Mouse (Mus musculus): ENCODE measurements around the gene Gm3045.

The Gm3045 gene

DNA sequence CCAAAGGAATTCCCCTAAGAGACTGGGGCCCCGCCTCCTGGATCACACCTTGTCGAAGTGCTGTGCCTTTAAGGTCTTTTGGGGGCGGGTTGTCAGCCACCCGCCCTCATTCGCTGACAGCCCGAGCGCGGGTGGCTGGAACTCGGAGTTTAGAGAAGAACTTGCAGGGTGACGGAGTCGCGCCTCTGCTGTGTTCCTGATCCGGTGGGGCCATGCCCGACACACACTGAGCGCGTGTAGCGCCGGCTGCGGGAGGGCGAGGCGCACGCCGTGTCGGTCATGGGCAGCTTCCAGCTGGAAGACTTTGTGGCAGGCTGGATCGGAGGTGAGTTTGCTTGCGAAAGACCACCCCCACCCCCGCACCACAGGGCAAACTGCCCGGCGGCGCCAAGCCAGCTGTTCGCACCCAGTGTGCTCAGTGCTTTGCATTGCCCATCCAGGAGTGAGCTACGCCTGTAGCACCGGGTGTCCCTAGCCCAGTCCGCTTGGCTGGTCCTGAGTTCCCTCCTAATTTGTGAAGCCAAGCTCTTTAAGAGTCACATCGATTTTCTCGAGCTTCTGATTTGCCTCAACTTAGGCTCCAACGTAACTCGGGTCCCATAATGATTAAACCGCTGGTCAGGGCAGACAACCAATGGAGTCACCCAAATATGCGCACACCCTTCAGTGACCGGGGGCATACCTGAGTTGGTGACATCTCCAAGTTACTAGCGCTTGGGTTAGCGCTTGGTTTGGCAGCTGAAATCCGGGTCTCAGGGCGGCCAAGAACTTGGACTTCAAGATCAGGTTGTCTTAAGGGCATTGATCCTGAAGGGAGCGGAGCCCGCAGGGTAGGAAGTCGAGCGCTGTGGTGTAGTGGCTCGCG is 12.0 kb downstream of the Gm3045 start, which contains the start of gene Slc25a48:
TSS of gene Slc25a48 (plus strand) at position 145 of the 865 bp plus-strand sequence.
- DNase-seq = peak; percentile 72

DNA sequence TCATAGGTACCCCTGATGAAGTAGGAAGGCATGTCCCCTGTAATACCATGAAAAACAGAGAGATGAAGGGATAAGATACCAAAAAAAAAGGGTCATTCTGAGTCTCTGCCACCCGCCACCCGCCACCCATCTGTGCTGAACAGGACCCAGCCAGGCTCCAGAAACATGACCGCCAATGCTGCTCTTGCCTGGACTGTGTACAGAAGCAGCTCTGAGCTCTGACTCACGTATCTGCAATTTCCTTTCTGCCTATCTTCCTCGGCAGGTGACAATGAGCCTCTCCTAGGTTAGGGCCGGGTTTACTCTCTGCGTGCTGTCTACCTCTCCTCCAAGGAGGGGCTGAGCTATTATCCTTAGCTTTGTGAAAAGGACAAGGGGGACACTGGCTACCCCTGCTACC is 17.0 kb downstream of the Gm3045 start:
- no peak for DNase-seq

DNA sequence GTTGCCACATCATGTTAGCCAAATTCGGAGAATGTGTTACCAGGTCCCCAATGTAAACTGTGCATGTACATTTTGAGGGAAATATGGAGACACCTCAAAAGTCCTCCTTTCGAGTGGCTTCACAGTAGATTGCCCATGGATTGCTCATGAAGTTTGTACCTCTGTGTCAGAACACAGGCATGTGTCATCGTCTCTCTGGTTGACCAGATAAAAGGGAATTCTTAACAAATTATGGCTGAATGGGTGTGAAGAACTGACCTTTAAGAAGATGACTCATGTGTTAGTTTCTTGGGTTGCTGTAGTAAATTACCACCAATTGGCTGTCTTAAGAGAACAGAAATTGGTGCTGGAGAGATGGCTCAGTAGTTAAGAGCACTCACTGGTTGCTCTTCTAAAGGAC is 17.7 kb downstream of the Gm3045 start:
- DNase-seq = no peak

DNA sequence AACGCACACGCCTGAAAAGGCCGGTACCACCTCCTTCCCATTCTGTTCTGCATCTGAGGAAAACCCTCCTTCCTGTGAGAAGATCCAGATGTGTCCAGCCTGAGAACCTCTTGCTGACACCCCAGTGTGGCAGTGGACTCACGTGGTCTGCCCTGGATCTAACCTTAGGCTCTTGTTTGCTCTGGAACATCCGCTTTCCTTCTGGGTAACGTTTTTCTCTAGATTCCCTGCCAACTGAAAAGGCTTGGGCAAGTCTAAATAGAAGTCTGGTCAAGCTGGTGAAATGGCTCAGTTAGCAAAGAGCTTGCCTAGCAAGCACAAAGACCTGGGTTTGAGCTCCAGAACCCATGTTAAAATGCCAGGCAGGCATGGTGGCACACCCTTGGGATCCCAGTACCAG is 18.6 kb downstream of the Gm3045 start:
- no peak for DNase-seq

DNA sequence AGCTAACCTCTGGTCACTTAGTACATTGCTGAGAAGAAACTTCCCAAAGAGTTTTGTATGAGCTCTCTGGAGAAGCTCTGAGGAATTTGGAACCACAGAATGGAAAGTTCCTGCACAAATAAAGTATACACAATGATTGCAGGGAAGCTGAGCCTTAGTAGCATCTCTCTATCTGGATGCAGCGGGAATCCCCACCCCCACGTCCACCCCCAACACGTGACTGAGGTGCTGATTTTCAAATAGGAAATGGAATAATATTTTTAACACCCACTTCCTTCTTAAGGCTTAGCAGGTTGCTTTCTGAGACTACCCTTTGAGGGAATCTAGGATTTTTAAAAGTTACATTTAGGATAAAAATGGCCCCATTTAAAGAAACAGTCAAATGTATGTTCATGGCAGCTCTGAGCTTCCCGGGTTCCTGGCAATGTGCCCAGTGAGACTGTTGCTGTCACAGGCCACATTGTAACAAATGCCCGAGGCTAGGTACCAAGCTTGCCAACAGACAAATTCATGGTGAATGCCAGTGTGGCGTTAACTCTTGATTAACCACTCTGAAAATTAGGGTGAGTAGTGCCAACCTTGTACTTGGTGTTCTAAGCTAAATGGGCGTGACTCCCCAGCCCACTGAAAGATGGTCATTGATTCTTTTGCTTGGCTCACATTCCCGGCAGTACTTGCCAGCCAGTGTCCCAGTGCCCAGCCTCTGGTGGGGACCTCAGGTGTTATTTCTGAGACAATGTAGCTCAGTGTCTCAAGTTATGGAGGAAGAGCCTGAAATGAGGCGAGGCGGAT is 23.0 kb downstream of the Gm3045 start:
- peak; percentile 59 for DNase-seq

DNA sequence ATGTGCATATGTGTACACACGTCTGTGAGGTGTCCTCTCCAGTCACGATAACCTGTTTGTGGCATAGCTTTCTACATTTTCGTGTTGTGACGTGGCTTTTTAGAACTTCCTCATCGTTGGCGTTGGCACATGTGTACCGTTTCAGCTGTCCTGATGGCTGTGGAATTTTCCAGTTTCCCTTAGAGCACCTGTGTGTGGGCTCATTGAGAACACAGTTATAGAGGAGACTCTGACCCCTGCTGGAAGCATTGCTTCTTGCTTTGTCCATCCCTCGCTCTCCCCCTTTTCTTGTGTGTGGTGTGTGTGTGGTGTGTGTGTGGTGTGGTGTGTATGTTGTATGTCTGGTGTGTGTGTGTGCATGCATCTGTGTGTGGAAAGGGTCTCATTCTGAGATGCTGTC is 23.6 kb downstream of the Gm3045 start:
- DNase-seq = peak; percentile 36

DNA sequence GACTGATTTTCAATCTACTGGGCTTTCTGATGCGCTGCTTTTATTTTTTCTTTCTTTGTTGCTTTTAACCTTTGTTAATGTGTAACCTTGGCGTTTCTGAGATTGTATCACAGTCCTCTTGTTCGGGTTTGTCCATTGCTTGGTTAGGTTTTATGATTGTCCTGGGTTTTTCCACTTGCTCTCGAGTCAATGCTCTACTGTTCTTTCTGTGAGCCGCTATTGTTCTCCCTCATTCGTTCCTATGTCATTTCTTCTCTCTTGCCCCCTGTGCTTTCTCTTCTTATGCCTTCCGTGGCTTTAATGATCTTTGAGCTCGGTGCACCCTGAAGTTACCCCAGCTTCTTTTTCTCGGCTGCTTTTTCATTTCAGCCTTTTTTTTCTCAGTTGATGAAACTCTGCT is 31.6 kb downstream of the Gm3045 start:
- DNase-seq = no peak

DNA sequence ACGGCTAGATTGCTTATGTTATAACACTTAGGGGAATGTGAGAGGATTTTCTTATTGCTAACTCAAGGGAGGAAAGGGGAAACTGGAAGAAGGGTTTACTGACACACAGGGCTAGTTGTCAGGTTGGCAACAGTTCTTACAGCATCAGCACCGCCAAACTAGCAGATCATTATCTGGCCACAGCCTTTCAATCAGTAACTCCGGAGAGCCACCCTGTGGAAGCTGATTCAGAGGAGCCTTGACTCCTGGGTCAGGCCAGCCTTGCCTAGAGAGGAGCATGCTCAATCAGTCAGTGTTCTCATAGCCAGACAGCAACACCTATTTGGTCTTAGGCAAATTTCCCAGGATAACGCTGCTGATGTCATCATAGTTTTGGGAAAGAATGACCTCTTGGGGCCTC is 35.1 kb downstream of the Gm3045 start:
- DNase-seq = peak; percentile 39

DNA sequence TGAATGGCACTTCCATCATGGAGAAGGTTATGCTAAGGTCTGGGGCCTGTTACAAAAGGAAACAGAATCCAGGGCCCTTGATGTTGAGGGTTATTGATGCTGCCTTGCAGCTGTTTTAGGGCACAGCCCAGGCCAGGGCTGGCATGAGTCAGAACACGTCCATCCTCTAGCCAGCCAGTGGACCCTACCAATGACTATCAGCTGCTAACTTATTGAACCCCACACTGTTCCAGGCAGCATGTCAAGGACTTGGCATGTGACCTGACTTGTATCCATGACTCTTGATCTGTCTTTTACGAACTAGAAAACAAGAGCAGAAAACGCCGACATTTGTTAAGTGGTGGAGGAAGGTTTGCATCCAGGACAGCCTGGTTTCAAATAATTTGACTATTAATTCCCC is 36.4 kb downstream of the Gm3045 start:
- no peak for DNase-seq

DNA sequence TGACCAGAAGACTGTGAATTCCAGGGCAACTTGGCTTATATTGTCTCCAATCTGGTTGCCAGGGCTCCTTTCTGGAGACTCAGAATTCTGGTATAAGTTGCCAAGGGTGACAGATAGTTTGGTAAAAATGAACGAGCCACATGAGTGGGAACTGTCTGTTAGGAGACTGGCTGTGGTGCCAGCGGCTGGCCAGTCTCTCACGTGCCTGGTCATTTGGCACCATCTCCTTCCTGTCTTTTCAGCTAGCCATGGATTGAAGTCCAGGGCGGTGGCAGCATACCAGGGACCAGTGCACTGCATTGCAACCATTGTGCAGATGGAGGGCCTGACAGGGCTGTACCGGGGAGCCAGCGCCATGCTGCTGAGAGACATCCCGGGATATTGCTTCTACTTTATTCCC is 36.9 kb downstream of the Gm3045 start:
- DNase-seq = no peak

DNA sequence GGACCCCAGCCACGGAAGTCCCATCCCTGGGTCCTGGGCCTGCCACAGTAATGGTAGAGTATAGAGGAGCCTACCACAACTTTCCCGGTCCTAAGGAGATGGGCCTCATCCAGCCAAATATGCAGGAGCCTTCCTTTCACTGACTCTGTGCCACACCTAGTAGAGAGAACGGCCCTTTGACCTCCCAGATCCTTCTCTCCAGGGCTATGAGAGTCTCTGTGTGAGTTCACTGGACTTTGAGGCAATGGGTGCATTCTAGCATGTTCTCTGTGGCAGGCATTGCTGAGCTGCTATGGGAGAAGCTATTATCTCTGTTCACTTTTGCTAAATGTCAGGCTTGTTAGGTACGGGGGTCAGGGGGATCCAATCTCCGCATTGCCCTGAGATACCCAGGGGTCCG is 37.4 kb downstream of the Gm3045 start:
- no peak for DNase-seq

DNA sequence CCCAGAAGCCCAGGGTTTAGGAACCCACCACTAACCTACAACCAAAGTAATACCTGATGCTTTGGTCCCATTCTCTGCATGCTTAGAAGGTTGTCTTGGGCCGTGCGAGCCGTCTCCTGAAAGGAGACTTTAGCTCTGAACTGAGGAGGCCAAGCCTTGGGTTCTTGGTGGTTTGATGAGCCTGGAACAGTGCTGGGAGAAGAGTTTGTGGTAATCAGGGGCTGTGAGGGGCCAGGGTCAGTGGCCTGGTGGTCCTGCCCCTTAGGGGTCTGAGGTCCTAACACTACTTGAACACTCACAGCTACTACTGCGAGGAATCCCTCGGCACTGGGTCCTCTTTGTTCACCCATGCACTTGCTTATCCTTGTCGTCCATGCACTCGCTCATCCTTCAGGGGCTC is 41.4 kb downstream of the Gm3045 start:
- DNase-seq = no peak

DNA sequence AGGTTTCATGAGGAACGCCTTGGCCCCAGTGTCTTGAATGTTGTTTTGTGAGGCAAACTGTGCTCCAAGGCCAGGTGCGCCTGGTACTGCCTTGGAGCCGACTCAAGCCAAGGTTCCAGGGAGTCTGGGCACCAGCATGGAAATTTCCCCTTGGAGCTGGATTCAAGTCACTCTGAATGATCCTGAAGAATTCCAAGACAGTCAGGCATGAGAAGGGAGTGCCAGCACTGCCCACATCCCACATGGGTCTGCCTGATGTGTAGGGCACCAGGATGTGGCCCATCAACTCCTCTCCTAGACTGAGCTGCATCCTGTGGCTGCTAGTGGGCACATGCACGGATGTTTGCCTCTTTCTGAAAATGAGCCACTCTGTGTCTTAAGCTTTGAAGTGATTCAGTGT is 42.1 kb downstream of the Gm3045 start:
- DNase-seq = no peak

DNA sequence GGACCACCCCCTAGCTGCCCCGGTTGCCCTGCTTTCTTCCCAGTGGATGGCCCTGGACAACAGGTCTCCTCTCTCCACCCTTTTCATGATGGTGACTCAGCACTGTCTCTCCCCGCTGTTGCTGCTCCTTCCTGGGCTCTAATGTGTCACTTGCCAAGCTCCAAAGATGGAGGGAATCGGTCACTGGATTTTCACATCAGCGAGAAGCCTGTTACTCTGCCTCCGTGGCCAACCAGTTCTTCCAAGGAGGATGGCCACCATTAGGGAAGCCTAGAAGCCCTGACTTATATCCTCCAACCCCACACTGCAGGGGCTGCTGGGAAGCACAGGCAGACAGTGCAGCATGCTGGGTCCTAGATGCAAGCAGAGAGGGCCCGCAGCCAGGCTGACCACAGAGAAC is 44.8 kb downstream of the Gm3045 start:
- DNase-seq = no peak

DNA sequence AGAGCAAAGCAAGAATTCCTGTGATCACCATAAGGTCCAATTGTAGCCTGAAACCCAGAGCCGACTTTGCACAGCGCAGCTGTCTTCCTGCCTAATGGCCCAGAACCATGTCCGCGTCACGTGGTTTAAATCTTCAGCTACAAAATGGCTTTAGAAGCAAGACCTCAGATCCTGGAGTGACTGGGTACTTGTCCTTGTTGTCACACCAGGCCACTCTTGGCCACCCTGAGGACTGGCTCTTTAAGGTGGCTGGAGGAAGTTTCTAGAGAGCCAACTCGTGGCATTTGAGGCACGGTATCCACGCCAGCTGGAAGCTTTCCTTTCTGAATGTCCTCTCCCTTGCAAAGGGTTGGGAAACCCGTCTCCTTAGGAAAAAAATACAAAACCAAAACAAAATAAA is 45.6 kb downstream of the Gm3045 start:
- DNase-seq = peak; percentile 62

DNA sequence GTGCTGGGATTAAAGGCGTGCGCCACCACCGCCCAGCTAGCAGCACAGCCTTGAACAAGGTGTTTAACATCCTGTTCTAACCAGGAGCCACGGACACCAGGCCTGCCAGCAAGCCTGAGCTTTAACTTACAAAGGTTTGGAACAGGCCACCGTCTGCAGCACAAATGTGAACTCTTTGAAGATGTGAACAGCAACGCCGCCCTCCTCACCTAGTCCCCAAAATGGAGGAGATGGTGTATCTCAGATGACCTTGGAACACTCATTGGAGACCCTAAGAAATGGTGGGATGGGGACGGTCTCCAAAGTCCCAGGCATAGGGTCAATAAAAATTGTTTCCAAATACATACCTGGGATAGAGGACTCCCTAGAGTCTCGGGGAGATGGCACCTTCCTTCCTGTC is 46.3 kb downstream of the Gm3045 start:
- DNase-seq = no peak

DNA sequence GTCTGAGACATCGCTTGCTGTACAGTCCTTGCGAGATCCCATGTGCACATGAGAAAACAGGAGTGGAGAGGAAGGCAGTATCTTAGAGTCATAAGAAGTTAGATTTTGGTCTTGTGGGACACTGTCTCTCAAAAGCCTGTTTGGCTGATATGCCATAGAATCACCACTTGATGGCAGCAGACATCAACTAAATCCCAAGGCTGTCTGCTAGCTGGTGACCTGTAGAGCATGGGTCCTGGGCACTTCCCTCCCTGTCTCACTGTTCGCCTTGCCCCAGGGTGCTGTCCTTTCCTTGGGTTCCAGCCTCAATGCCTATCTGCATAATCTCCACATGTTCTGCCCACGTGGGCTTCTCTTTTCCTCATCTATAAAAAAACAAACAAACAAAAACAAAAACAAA is 49.0 kb downstream of the Gm3045 start:
- peak; percentile 62 for DNase-seq

DNA sequence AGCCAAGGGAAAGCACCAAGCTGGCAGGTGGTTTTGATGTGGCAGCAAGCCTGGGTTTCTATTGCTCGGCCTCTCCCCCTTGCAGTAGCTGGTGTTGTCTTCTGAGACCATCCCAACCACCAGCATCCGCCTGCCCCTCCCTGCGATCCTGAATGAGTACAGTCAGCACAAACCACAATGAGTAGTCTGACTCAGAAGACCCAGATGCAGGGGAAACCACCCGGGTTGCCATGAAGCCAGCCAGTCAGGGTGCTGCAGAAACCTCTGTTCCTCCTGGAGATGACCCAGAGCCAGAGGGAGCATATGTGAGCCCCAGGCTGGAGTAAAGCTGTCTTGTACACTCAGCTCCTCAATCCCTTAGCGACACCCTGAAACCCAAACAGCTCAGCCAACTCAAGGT is 50.4 kb downstream of the Gm3045 start:
- DNase-seq = peak; percentile 10

DNA sequence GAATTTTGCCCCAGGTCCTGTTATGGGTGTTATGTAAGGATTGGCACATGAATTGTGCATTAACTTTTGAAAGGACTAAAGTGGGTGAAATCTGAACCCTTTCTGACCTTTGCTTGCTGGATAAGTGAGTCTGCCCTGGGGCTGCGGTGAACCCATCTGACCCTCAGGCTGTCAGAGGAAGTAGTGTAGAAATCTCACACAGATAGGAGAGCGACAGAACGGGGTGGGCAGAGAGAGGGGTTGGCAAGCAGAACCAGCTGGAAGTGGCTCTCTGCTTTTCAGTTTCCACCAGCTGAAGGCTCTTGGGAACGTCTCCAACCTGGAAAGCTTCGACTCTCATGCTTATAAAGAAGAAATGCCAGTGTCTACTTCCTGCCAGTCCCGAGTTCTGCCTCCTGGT is 50.9 kb downstream of the Gm3045 start:
- peak; percentile 32 for DNase-seq

DNA sequence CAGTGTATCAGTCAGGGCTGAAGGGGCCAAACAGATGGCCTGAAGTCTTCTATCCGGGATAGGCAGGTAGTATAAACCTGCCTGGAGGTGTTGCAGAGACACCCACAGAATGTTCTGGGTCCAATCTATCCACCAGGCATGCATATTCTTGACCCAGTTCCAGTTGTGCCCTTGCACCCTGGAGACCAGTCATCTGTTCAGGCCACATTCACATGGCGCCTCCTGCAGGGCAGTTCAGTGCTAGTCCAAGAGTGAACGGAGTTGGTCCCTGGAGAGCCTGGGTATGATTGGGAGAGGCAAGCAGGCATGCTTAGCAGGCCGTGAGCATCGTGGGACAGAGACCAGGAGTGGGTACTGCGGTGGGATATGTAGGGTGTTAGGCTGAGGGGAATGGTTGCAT is 51.6 kb downstream of the Gm3045 start:
- no peak for DNase-seq

DNA sequence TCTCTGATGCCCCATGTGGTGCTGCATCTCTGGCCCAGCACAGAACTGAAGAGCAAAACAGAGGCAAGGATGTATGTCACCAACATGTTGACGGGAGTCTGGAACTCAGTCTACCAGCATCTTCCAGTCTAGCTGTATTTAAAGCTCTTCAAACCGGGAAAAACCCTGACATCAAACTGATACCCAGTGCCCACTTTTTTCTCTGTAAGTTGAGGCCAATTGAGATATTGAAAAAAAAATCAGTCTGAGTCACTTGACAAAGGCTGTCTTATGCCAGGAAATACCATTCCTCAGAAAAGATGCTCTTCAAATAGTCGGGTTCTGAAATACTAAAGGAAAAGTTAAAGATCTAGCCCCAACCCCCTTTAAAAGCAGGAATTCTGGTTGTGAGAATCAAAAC is 55.8 kb downstream of the Gm3045 start, which contains the start of gene Il9:
TSS of gene Il9 (minus strand) at position 101 of the 400 bp plus-strand sequence.
- DNase-seq = no peak
